Mouse (Mus musculus): Measurements from ENCODE around the gene Mvb12b.

The Mvb12b gene

DNA sequence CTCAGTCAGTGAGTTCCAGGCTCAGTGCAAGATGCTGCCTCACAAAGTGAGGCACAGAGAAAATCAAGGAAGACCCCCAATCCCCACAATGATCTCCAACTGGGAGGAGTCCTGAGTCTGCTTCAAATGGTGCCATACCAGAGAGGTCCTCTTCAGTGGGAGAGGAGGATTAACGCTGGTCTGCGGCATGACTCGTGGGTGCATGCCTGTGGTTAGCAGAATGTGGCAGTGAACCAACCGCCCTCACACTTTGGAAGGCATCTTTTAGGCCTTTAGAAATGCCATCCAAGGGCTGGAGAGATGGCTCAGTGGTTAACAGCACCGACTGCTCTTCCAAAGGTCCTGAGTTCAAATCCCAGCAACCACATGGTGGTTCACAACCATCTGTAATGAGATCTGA lies 142.0 kb downstream of the Mvb12b start:
- DNase-seq (ENCODE audit: extremely low read depth, low read depth, low spot score), result no peak

DNA sequence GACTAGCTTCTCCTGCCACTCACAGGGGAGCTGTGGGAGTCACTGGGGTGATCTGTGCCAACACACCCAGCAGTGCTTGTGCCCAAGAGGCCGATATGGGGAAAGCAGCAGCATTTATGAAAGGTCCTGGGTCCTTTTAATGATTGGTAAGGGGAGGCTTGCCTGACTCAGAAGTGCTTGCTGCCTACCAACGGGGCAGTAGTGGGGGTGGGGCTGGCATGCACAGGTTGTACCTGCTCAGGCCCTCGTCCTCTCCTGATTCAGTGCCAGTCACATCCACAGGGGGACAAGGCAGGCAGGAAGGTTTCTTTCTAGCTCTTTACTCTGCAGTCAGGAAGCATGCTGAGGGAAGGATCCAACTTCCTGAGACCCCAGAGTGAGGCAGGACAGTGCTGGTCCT lies 150.6 kb downstream of the Mvb12b start:
- no peak for DNase-seq (ENCODE audit: extremely low read depth, low read depth, low spot score)

DNA sequence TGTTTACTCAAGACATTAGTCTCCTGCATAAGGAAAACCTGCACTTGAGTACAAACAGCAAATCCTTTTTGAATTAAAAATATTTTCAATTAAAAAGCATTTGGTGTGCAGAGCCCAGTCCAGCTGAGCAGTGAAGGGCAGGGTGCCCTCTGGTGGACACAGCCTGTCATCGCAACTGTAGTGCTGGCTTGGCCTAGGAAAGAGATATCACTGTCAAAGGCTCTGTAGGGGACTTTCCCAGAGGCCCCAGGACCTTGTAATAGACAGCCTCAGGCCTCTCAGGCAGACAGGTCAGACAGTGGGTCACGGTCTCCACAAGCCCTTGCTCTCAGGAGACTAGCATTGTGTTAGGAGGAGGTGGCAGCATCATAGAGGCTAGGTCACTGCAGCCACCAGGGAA lies 151.0 kb downstream of the Mvb12b start:
- no peak for DNase-seq (ENCODE audit: extremely low read depth, low read depth, low spot score)

DNA sequence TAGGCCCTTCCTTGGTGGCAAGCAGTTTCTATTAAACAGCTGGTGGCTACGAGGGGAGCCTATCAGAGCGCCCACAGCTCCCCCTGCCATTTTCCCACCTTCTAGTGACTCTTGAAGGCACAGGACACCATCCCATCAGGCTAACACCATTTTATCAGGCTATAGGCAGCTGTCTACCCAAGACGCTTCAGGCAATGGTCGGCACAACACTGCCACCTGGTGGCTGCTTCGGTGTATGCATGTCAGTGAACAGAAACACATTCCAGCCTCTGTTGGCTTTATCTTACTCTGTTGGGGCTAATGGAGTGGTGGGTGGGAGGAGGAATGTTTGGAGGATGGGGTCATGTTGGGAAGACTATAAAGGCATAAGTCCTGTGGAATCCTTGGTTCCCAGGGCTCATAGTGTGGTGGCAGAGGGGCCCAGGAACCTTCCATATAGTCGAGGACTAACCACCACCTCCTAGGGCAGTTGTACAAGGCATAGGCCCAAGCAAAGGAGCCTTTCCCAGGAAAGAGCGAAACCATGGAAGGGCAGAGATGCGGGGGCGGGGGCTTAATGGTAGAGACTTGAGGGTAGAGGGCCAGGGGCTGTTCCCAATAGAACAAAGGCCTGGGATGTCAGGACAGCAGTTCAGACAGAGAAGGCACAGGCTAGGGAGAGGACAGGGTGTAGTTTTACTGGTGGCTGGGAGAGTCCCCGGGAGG lies 152.8 kb downstream of the Mvb12b start:
- no peak for DNase-seq (ENCODE audit: extremely low read depth, low read depth, low spot score)

DNA sequence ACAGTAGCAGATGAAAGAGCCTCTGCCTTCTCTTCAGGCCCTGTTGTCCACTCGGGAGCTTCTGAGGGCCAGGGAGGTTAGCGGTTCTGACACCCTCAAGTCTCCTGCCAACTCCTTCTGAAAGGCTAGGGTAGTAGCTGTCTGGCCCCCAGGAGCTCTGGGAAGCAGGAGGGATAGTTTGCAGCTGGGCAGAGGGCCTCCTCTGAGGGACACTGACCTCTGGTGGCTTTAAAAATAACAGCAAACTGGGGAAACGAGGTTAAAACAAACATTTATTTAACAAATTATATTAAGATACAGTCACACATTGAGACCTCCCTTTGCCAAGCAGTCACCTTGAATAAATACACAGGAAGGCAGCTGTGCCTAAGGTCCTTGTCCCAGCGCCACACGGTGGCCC lies 158.0 kb downstream of the Mvb12b start:
- DNase-seq (ENCODE audit: extremely low read depth, low read depth, low spot score), result no peak

DNA sequence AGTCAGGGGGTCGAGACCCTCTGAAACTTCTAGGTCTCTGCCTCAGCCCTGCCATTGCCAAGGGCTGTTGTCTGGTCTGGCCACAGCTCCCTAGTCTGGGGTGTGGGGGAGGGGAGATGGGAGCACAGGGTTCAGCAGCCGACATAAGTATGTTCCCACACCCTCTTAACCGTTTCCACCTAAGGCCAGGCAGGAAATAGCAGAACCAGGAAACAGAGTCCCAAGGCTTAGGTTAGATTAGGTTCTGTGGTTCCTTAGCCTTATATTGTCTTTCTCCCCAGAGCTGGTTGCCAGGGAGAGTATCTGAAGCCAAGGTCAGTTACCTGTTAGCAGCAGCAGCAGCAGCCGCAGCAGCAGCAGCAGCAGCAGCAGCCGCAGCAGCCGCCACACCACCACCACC lies 160.5 kb downstream of the Mvb12b start:
- no peak for DNase-seq (ENCODE audit: extremely low read depth, low read depth, low spot score)

DNA sequence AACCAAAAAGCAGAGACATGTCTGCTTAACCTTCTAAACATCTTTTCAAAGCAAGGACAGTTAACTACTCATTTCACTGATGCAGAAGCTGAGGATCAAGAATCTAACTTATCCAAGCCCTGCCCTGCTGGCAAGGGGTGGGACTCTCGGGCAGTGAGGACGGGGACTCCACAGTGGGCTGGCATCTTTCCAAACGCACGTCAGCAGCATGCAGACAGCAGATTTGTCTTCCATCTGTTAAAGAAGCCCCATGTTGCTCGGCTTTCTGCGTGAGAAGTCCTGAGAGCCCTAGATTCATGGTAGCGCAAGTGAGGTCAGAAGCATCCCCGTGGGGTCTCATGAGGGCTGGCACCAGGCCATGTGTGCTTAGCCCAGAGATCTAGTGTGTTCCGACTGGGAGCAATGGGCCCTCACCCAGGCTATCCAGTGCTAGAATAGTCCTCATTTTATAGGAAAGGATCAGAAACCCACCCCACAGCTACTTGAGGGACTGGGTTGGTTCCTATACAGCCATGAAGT lies 167.3 kb downstream of the Mvb12b start:
- DNase-seq (ENCODE audit: extremely low read depth, low read depth, low spot score), result no peak

DNA sequence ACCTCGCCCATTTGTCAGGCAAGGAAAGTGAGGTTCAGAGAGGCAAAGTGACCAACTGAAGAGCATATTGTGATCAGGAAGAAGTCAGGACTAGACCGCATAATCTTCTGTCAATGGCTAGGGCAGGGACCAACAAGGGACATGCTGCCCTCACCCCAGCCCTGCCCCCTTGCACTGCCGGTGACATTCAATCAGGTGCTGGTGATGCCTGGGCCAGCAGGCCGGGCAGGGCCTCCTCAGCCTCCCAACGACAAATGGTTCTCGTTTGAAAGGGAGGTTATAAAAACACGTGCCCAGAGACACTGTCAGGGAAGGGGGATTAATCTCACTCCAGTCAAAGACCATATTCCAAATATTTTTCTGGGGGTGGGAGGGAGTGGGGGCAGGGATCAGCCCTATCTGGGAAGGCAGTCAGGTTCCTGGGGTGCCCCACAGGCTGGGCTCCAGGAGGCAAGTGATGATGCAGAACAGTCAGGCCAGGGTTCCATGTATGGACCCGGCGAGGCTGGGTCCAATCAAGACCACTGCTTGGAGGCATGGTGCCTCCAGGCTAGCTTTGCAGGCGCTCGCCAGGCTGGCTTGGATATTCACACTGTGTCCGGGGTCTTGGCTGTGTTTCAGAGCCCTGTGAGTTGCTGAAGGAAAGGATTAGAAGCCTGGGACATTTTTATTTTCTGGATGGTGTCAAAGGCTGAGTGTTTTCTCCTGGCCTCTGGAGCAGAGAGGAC lies 168.2 kb downstream of the Mvb12b start:
- DNase-seq (ENCODE audit: extremely low read depth, low read depth, low spot score), result no peak

DNA sequence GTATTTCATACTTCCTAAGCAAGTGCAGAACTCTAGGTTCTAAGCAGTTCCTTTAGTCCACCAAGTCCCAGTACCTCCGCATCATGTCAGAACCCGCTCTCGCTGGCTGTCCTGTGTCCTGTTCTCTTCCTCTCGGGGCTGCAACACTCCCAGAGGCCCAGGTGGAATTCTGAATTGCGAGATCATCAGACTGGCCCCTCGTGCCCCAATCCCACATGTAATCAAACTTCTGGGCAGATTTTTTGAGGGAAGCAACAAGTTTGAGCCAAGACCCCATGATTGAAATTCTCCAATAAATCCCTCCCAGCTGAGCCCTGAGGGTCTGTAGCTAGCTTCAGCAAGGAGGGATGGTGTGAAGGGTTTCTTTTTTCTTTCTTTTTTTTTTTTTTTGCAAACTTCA lies 169.2 kb downstream of the Mvb12b start:
- no peak for DNase-seq (ENCODE audit: extremely low read depth, low read depth, low spot score)

DNA sequence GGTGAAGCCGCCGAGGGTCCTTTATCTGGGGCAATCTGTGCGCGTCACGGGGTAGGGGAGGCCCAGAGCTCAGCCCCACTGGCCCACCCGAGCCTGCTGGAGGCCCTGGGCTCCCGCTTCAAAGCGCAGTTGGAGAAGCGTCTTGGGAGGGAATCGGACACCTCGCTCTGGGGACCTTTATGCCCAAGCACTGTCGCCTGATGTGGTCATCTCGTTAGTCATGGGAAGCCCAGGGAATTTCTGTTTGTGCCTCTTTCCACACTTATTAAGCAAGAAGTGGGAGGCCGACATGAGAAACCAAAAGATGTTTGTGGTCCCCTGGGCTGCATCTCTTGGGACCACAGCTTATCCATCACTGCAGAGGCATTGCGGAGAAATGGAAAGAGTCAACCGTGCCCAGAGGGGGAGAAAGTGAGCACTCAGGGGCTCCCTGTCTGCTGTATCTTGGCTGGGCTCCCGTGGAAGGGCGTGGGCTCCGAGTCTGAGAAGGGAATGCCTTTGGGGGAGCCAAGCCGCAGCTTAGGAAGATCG lies 169.9 kb downstream of the Mvb12b start:
- DNase-seq (ENCODE audit: extremely low read depth, low read depth, low spot score), result no peak

DNA sequence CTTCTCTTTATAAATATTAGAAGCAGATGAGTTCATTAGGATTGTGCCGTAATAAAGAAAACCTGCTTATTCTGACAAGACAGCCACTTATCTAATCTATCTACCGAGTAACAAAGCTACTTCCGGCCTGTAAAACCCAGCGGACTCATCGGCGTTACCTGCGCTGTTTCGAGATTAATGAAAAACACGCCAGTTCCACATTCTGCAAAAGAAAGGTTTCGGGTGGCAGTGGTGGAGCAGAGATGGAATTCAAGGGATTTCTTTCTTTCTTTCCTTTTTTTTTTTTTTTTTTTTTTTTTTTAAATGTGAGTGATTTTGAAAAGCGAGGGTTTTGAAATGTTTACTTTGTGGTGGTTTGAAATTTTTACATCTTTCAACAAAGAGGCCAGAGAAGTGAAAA lies 170.4 kb downstream of the Mvb12b start:
- no peak for DNase-seq (ENCODE audit: extremely low read depth, low read depth, low spot score)

DNA sequence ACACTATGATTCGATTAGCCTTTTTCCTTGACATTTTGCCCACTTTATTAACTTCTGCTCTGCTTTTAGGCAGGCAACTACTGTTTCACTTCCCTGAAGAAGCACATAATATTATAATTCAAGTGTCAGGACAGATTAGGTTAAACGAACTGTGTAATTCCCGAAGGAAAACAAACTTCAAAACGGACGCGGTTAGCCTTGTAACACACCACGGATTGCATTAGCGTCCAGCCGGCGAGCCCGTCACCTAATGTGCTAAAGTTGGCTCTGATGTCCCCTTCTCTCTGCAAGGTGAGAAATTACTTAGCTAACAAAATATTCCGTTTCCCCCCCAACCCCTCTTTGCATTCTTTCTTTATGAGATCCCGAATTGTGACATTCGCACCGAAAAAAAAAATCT lies 170.9 kb downstream of the Mvb12b start:
- no peak for DNase-seq (ENCODE audit: extremely low read depth, low read depth, low spot score)

DNA sequence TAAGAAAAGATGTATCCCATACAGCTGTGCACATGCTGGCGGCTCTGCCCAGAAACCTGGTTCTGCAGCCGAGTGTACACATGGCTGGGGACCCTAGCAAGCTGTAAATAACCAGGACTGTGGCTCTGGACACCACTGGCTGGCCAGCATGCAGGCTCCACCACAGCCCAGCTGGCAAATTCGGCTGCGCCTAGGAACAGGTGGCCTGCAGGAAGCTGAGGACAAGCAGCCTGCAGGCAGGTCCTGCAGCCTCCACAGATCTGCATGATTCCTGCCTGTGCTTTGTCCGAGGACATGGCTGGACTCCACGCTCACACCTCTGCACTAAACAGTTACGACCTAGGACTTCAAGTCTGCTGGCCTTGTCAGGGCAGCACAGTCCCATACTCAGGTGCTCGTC lies 172.8 kb downstream of the Mvb12b start:
- DNase-seq (ENCODE audit: extremely low read depth, low read depth, low spot score), result no peak

DNA sequence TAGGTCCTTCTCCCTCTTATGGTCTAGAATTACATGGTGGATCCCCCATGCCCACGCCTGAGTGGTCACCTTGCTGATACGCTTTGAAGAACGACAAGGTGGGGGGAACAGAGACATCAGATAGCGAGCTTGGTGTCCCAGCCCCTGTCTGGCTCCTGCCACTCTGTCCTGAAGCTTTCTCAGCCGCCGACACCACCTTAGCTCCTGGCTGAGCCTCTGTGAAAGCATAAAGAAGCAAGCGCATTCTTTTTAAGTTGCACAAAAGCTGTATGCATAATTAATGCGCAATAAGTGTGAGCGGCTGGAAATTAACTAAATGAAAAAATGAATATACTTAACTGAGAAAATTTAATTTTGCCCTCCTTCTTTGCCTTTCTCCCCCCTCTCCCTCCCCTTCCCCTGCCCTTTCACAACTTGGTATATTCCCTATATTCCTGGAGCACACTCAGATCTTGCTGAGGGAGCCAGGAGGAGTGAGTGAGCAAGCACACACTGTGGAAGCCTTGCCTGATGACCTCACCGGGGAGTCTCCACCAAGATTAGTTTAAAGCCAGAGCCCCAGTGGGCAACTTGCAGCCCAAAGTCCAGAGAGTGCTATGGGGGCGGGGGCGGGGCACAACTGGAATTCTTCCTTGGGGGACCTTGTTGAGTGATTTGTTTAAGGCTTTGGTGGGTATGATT lies 174.0 kb downstream of the Mvb12b start:
- no peak for DNase-seq (ENCODE audit: extremely low read depth, low read depth, low spot score)

DNA sequence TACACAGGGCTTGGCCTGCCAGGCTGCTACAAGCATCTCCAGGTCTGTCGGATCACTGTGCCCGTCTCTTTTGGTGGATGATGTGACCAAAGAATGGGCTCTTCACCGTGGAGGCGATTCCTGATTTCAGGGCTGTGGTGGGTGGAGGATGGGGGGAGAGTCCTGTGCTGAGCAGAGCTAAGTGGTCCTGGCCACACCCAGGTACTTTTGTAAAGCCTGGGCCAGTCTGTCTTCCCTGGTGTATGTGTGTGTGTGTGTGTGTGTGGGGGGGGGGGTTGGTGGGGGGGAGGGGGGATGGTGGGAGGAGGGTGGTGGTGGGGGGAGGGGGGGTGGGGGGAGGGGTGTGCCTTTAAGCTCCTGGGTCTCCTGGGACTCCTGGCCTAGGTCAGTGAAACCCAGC lies 174.9 kb downstream of the Mvb12b start:
- DNase-seq (ENCODE audit: extremely low read depth, low read depth, low spot score), result no peak

DNA sequence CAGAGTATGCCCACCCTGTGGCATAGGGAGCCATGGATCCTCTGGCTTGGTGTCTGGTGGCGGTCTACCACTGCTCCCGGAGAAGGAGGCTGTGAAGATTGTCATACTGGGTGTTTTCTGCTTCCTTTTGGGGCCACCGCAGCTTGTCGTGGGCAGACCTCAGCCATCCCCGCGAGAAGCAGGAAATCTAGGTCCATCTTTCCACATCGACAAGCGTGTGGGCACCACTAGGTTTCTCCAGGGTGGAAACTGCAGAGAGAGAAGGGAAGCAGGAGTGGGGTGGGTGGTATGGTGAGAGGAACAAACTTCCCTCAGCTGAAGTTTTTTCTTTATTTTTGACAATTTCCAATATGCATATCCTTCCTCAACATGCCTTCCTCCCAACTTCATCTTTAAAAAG lies 178.9 kb downstream of the Mvb12b start:
- DNase-seq (ENCODE audit: extremely low read depth, low read depth, low spot score), result no peak

DNA sequence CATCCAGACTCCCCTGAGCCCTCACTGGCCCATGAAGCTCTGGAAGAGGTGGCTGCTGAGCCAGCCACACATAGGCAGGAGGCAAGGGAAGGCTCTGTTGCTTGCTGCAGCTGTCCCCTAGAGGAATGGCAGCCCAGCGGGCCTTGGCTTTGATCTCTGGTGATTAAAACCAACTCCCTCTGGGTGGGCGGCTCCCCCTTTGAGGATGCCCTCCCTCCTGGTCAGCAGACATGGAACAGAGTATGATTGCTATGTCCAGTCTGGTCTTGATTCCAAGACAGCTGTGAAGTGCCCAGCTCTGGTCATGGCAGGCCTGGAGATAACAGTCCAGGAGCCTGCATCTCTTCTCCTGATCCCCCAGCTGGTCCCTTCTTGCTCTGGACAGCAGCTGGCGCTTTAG lies 179.7 kb downstream of the Mvb12b start:
- no peak for DNase-seq (ENCODE audit: extremely low read depth, low read depth, low spot score)

DNA sequence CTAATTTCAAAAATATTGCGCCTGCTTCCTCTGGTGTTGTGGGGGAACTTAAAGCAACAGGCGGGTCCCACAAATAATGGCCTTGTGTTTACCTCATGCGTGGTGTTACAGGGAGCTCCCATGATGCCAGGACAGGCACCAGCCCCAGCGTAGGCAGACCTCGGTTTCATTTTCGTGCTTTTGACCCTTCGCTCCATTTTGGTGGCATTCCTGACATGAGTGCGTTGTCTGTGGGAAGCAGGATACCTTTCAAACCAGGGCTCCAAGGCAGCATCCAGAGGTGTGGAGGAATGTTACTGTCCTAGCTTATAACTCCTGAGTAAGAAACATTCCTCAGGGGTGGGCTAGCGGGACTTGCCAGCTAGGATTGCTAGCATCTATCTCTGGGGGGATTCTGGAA lies 181.3 kb downstream of the Mvb12b start:
- DNase-seq (ENCODE audit: extremely low read depth, low read depth, low spot score), result no peak

DNA sequence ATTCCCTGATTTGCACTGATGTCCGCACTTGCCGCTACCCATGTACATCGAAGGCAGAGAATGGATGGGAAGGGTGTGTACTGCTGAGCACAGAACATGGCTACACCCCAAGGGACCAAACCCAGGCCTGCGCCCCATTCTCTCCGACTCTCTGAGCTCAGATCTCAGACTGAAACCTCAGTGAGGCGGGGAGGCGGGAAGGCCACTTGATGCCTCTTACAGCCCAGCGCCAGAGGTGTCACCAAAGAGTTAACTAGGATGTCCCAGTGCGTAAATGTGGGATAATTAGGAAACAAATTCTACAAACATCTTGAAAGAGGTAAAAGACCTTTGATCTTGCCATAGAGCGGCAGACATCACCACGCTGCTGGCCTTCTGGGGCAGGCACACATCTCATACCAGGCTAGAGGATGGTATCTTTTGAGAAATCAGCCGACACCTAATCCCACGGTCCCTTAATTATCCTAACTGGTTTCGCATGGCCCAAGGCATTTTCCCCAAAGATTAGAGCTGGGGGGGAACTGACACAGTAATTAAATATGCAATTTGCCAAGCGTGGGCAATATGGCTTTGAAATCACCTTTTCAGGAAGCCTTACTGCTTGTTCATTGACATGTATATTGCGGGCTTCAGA lies 181.9 kb downstream of the Mvb12b start:
- no peak for DNase-seq (ENCODE audit: extremely low read depth, low read depth, low spot score)

DNA sequence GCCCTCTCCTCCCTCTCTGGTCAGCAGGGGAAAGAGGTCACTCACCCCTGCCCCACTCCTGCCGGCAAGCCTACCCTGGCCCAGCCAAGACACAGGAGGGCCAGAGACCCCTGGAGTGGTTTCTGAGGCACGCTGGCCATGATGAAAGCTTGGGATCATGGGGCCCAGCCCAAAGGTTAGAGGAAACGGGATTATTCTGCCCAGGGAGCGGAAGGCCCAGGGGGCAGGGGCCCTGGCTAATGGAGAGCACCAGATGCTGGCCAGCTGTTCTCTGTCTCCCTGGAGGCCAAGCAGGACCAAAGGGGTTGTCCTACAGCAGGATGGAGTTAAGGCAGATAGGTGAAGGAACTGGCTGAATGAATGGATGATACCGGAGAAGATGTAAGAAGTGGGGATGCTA lies 184.5 kb downstream of the Mvb12b start:
- no peak for DNase-seq (ENCODE audit: extremely low read depth, low read depth, low spot score)

DNA sequence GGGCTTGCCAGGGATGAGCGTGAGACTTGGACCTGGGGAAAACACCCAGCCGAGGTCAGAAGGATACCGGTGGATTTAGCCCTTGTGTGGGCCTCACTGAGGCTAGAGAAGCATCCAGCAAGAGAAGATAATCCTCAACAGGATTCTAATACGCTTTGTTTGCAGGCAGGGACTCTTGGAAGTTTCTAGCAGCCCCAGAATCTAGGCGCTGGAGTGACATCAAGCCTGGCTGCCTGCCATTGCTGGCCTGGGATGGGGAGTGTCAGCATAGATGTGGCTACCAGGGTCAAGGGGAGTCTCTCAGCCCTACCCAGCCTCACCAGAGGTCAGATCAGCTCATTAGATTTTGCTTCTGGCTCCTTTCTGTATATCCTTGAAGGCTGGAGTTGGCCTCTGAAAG lies 185.0 kb downstream of the Mvb12b start:
- no peak for DNase-seq (ENCODE audit: extremely low read depth, low read depth, low spot score)

Measured in fat pad, adult 2 months (tissue).